Comparison of ENCODE assay signal across 8 mouse cellular contexts in genomic region chr9:46119943-46120441, GRCm38 (mm10).
DNase-seq lines count a peak whose midpoint lies in the region; ATAC-seq and TF ChIP-seq lines count a peak whose summit lies in the region.

No protein-coding gene starts in this region.

- H3K4me3 ChIP-seq in embryonic facial prominence, embryonic 12.5 days = no peak overlapping the region
- H3K4me3 ChIP-seq in midbrain, postnatal 0 days (ENCODE audit: low read depth, low read length) = no peak overlapping the region

- H3K36me3 ChIP-seq in embryonic facial prominence, embryonic 12.5 days = 0 out of 2 replicates have a peak, but pooled peaks cover 5% of the 10 kb centered on the region
- no peaks in the 10 kb centered on the region for H3K36me3 ChIP-seq in midbrain, postnatal 0 days (ENCODE audit: insufficient read depth, low read length)

- peaks cover 14% of the 10 kb centered on the region for H3K4me1 ChIP-seq in embryonic facial prominence, embryonic 12.5 days
- H3K4me1 ChIP-seq in midbrain, postnatal 0 days (ENCODE audit: insufficient read depth, low read length) = 0 out of 2 replicates have a peak, but pooled peaks cover 6% of the 10 kb centered on the region

- peak overlapping the region; percentile 74 for H3K27ac ChIP-seq in embryonic facial prominence, embryonic 12.5 days
- peak overlapping the region; percentile 1 for H3K27ac ChIP-seq in midbrain, postnatal 0 days (ENCODE audit: low read depth, low read length)

- TF ChIP-seq CTCF in midbrain, postnatal 0 days (IDR thresholded peaks at IDR 0.05) = no peak

- no peaks in the 10 kb centered on the region for H3K27me3 ChIP-seq in embryonic facial prominence, embryonic 12.5 days
- no peaks in the 10 kb centered on the region for H3K27me3 ChIP-seq in midbrain, postnatal 0 days (ENCODE audit: insufficient read depth, low read length)

- no peak overlapping the region for H3K4me2 ChIP-seq in embryonic facial prominence, embryonic 12.5 days (replicated peaks)
- no peak overlapping the region for H3K4me2 ChIP-seq in midbrain, postnatal 0 days (ENCODE audit: low read depth, low read length, poor library complexity, severe bottlenecking)

- WGBS in embryonic facial prominence, embryonic 12.5 days = 5% methylated on average over 6 of the region's 6 CpGs
- WGBS in midbrain, postnatal 0 days = 7% methylated on average over 6 of the region's 6 CpGs

- ATAC-seq in embryonic facial prominence, embryonic 12.5 days (ENCODE audit: insufficient number of reproducible peaks, insufficient read depth, low FRiP score, low TSS enrichment) = peak; percentile 94
- peak; percentile 72 for ATAC-seq in midbrain, postnatal 0 days (ENCODE audit: low FRiP score)

- H3K9me3 ChIP-seq in embryonic facial prominence, embryonic 12.5 days = peaks cover 6% of the 10 kb centered on the region; the same call in 1 of the 2 replicates
- H3K9me3 ChIP-seq in midbrain, postnatal 0 days (ENCODE audit: low read length) = no peaks in the 10 kb centered on the region

- H3K9ac ChIP-seq in embryonic facial prominence, embryonic 12.5 days = no peak overlapping the region
- no peak overlapping the region for H3K9ac ChIP-seq in midbrain, postnatal 0 days (replicated peaks; ENCODE audit: low read length, poor library complexity, severe bottlenecking)

- DNase-seq in 3134 (ENCODE audit: extremely low read depth, insufficient read length, low spot score) = peak; percentile 91
- peak; percentile 91 for DNase-seq in adrenal gland, adult 2 months
- peak; percentile 80 to 83 for DNase-seq in heart, adult 9 months (ENCODE audit: low spot score in 2 of 2)
- DNase-seq in kidney, adult 8-10 months = peak; percentile 65 to 71
- DNase-seq in liver = peak; percentile 74
- DNase-seq in midbrain, postnatal 0 days (ENCODE audit: low spot score) = peak; percentile 77
- DNase-seq in telencephalon, adult 2 months (ENCODE audit: low read depth, low spot score) = peak; percentile 38

Comparison
In these comparisons a context has a peak if more than half of its experiments do, and no peak if none do; other contexts are left out.
1. DNase-seq: peak in every context shown above with its lines; median percentile 91 in 3134; 91 in adrenal gland, adult 2 months; 82 in heart, adult 9 months; 77 in midbrain, postnatal 0 days; 74 in liver; 68 in kidney, adult 8-10 months; 38 in telencephalon, adult 2 months.